Mouse (Mus musculus) heart, adult 2 months (tissue): ENCODE data around the gene Gm9049. TPM values are rescaled to one million over a fixed set of nuclear protein-coding genes. Genes with fewer than 3 reads are reported as not detected.
A peak's percentile ranks its signal among the peaks of the same experiment; 100 is the strongest.
"Not testable (repeated sequence)": the region's sequence is repeated elsewhere in the genome, so short reads cannot be mapped to it uniquely, and the experiment has no call there.

Experiments
- DNase-seq, 2 experiments: peaks; one replicate each; pipeline ENCODE4 v3.0.0; 2021
- H3K27ac ChIP-seq: fragments of 200-600 bp; 2 replicates; pipeline ENCODE4 v1.8.1; 2022
- H3K27me3 ChIP-seq: fragments of 200-500 bp; 2 replicates; pipeline ENCODE4 v1.6.1; 2012; ENCODE audit warnings: mild to moderate bottlenecking, low read length, inconsistent platforms, mixed read lengths; ENCODE audit not compliant: control insufficient read depth, insufficient read depth
- H3K36me3 ChIP-seq: fragments of 200-500 bp; 2 replicates; pipeline ENCODE4 v1.6.1; 2012; ENCODE audit warnings: low read length, inconsistent platforms; ENCODE audit not compliant: control insufficient read depth, insufficient read depth
- H3K4me1 ChIP-seq: fragments of 200-500 bp; 2 replicates; pipeline ENCODE4 v1.6.1; 2011; ENCODE audit warnings: low read length; ENCODE audit not compliant: control insufficient read depth, insufficient read depth
- H3K4me3 ChIP-seq: fragments of 200-600 bp; 2 replicates; pipeline ENCODE4 v1.8.1; 2022
- H3K79me2 ChIP-seq: fragments of 200-500 bp; replicated peaks from 2 replicates; pipeline ENCODE4 v1.6.1; 2012; ENCODE audit warnings: mild to moderate bottlenecking, inconsistent platforms, low read length, moderate library complexity, mixed read lengths; ENCODE audit not compliant: control insufficient read depth, insufficient read depth
- H3K9ac ChIP-seq: fragments of 200-500 bp; 2 replicates; pipeline ENCODE4 v1.6.1; 2012; ENCODE audit warnings: low read depth, mild to moderate bottlenecking, control low read depth, inconsistent platforms, low read length, mixed read lengths
- CTCF ChIP-seq: fragments of 200-600 bp; IDR thresholded peaks from 2 replicates; pipeline ENCODE4 v1.8.1; 2022; ENCODE audit warnings: antibody characterized with exemption, mild to moderate bottlenecking, moderate library complexity
- EP300 ChIP-seq: fragments of 200-500 bp; IDR thresholded peaks from 2 replicates; pipeline ENCODE4 v1.6.1; 2011; ENCODE audit warnings: low read depth, low read length, control low read depth; ENCODE audit not compliant: insufficient read depth
- POLR2A ChIP-seq: fragments of 200-500 bp; IDR thresholded peaks from 2 replicates; pipeline ENCODE4 v1.6.1; 2011; ENCODE audit warnings: mild to moderate bottlenecking, low read depth, low read length, control low read depth; ENCODE audit not compliant: insufficient read depth
- WGBS: fragments of 180-500 bp; shearing (Covaris S2); methylation state at CpG from one replicate; pipeline ENCODE4 v1.1.7; 2018; 5-methylcytosine and 5-hydroxymethylcytosine counted together
- intact Hi-C: fragments of 180-260 bp; cut with DNase I; formaldehyde crosslinking; loops from one replicate; pipeline ENCODE4 v1.15.1; 2025
- long read RNA-seq: library from polyadenylated mRNA; stranded (forward); transcript quantifications from one replicate; pipeline ENCODE4 v2.0.0, GENCODE M21; 2021
- polyA plus RNA-seq: library from polyadenylated mRNA; depleted of rRNA; stranded (reverse); fragments of >200 nt; gene quantifications from 2 replicates; pipeline ENCODE4 v1.2.3, GENCODE M21; 2012; rRNA removed
- total RNA-seq, 2 experiments: library from RNA; stranded (reverse); gene quantifications; 2 replicates each; pipeline ENCODE4 v1.2.3; 2021

Gene Gm9049
- total RNA-seq: not detected
- polyA plus RNA-seq: not detected in 2 replicates
- long read RNA-seq: 0 reads

- H3K4me1 ChIP-seq, H3K4me3 ChIP-seq, H3K79me2 ChIP-seq, H3K9ac ChIP-seq, H3K27me3 ChIP-seq, intact Hi-C loops, H3K36me3 ChIP-seq, DNase-seq, H3K27ac ChIP-seq: not testable (repeated sequence)
- 80% methylated on average over 1 of the region's 11 CpGs for WGBS
Measured at GRCm38 (mm10) chr10:118354005-118354404, at the start of gene Gm9049. Gm9049 (minus strand) TSS chr10:118354105.

- H3K4me1 ChIP-seq: no peaks in the 10 kb centered on the region
- no peak overlapping the region for H3K4me3 ChIP-seq
Measured at GRCm38 (mm10) chr10:118399917-118400316, 46.0 kb upstream of the Gm9049 start.

GRCm38 (mm10) chr10:118370443-118370842 is 16.5 kb upstream of the Gm9049 start:
- Histone ChIP-seq H3K27me3 (no peaks in the 10 kb centered on the region; the same call in 1 of the 2 replicates), H3K4me3 (no peak overlapping the region), H3K4me1 (no peaks in the 10 kb centered on the region), H3K36me3 (no peaks in the 10 kb centered on the region), H3K27ac (no peak overlapping the region), H3K79me2 (no peaks in the 10 kb centered on the region), H3K9ac (no peak overlapping the region)
- intact Hi-C loops: loop anchor here (1.0 kb wide), 1 partner anchor 214 kb away; no protein-coding TSS in a partner anchor
- WGBS: 4% methylated on average over 10 of the region's 10 CpGs
- TF ChIP-seq POLR2A (no peak), CTCF (peak; percentile 97), EP300 (peak; percentile 51; the same call in 1 of the 2 replicates)
- DNase-seq: peak; percentile 71 to 72

More at GRCm38 (mm10) chr10:118399917-118400316, 46.0 kb upstream of the Gm9049 start:
- Histone ChIP-seq H3K36me3 (no peaks in the 10 kb centered on the region), H3K79me2 (no peaks in the 10 kb centered on the region), H3K27ac (no peak overlapping the region), H3K9ac (no peak overlapping the region), H3K27me3 (no peaks in the 10 kb centered on the region)
- DNase-seq: no peak
- 71% methylated on average over 16 of the region's 16 CpGs for WGBS
- TF ChIP-seq EP300 (no peak), POLR2A (no peak), CTCF (no peak)
- intact Hi-C loops: no loop called here

- Histone ChIP-seq H3K36me3 (no peaks in the 10 kb centered on the region), H3K79me2 (no peaks in the 10 kb centered on the region), H3K9ac (no peak overlapping the region), H3K27me3 (no peaks in the 10 kb centered on the region; the same call in 1 of the 2 replicates), H3K27ac (no peak overlapping the region), H3K4me1 (no peaks in the 10 kb centered on the region), H3K4me3 (no peak overlapping the region)
- no peak for TF ChIP-seq EP300
- no peak for DNase-seq
- intact Hi-C loops: no loop called here
- 89% methylated on average over 9 of the region's 9 CpGs for WGBS
Measured at GRCm38 (mm10) chr10:118369518-118369917, 15.6 kb upstream of the Gm9049 start.

GRCm38 (mm10) chr10:118348579-118348978 is 5.3 kb downstream of the Gm9049 start, which contains the start of gene Gm9048:
Gm9048 (minus strand) TSS chr10:118348679.
- not testable (repeated sequence) for DNase-seq
- 78% methylated on average over 1 of the region's 14 CpGs for WGBS

DNA sequence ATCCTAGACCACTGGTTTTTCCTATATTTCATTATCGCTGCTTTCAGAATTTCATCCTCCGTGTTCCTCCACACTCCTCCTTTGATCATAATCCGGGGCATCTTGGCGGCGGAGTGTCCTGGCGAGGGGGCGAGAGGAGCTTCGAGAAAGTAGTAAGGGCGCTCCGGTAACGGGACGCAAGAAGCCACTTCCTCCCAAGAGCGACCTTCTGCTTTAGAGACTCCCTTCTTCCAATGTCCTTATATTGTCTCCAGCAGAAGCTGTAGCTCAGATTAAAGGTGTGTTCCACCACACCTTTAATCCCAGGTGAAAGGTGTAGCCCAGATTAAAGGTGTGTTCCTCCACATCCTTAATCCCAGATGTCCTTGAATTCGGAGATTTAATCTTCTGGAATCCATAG is 10.8 kb downstream of the Gm9049 start, which contains the start of gene Gm9046:
TSS of gene Gm9046 (minus strand) at position 101 of the 400 bp plus-strand sequence.
- H3K27ac ChIP-seq, H3K9ac ChIP-seq, DNase-seq, H3K4me1 ChIP-seq, H3K27me3 ChIP-seq, H3K36me3 ChIP-seq, H3K4me3 ChIP-seq, intact Hi-C loops, H3K79me2 ChIP-seq: not testable (repeated sequence)
- no CpG with 5 or more reads among the region's 14 CpGs for WGBS

More at GRCm38 (mm10) chr10:118348579-118348978, 5.3 kb downstream of the Gm9049 start, which contains the start of gene Gm9048:
- H3K4me3 ChIP-seq, intact Hi-C loops, H3K4me1 ChIP-seq, H3K9ac ChIP-seq, H3K27me3 ChIP-seq, H3K27ac ChIP-seq, H3K79me2 ChIP-seq, H3K36me3 ChIP-seq: not testable (repeated sequence)

DNA sequence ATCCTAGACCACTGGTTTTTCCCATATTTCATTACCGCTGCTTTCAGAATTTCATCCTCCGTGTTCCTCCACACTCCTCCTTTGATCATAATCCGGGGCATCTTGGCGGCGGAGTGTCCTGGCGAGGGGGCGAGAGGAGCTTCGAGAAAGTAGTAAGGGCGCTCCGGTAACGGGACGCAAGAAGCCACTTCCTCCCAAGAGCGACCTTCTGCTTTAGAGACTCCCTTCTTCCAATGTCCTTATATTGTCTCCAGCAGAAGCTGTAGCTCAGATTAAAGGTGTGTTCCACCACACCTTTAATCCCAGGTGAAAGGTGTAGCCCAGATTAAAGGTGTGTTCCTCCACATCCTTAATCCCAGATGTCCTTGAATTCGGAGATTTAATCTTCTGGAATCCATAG is 16.2 kb downstream of the Gm9049 start, which contains the start of gene Gm9045:
TSS of gene Gm9045 (minus strand) at position 101 of the 400 bp plus-strand sequence.
- H3K4me1 ChIP-seq, DNase-seq, H3K4me3 ChIP-seq, H3K27ac ChIP-seq, intact Hi-C loops, H3K36me3 ChIP-seq, H3K9ac ChIP-seq, H3K79me2 ChIP-seq, H3K27me3 ChIP-seq: not testable (repeated sequence)
- WGBS: no CpG with 5 or more reads among the region's 14 CpGs

DNA sequence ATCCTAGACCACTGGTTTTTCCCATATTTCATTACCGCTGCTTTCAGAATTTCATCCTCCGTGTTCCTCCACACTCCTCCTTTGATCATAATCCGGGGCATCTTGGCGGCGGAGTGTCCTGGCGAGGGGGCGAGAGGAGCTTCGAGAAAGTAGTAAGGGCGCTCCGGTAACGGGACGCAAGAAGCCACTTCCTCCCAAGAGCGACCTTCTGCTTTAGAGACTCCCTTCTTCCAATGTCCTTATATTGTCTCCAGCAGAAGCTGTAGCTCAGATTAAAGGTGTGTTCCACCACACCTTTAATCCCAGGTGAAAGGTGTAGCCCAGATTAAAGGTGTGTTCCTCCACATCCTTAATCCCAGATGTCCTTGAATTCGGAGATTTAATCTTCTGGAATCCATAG is 21.6 kb downstream of the Gm9049 start, which contains the start of gene Gm9044:
TSS of gene Gm9044 (minus strand) at position 101 of the 400 bp plus-strand sequence.
- H3K4me3 ChIP-seq, H3K36me3 ChIP-seq, H3K4me1 ChIP-seq, H3K27ac ChIP-seq, H3K27me3 ChIP-seq, H3K79me2 ChIP-seq, DNase-seq, intact Hi-C loops, H3K9ac ChIP-seq: not testable (repeated sequence)
- WGBS: no CpG with 5 or more reads among the region's 14 CpGs

DNA sequence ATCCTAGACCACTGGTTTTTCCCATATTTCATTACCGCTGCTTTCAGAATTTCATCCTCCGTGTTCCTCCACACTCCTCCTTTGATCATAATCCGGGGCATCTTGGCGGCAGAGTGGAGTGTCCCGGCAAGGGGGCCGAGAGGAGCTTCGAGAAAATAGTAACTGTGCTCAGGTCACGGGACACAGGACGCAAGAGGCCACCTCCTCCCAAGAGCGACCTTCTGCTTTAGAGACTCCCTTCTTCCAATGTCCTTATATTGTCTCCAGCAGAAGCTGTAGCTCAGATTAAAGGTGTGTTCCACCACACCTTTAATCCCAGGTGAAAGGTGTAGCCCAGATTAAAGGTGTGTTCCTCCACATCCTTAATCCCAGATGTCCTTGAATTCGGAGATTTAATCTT is 27.0 kb downstream of the Gm9049 start, which contains the start of gene Gm9040:
TSS of gene Gm9040 (minus strand) at position 101 of the 400 bp plus-strand sequence.
- no CpG with 5 or more reads among the region's 11 CpGs for WGBS

More for the DNA sequence above, 27.0 kb downstream of the Gm9049 start, which contains the start of gene Gm9040:
- H3K9ac ChIP-seq, intact Hi-C loops, H3K27me3 ChIP-seq, H3K4me1 ChIP-seq, H3K4me3 ChIP-seq, H3K27ac ChIP-seq, H3K36me3 ChIP-seq, DNase-seq, H3K79me2 ChIP-seq: not testable (repeated sequence)
